Mouse (Mus musculus) embryonic facial prominence, embryonic 11.5 days (tissue): ENCODE results near the gene Ppp1r27. TPM values are rescaled to one million over a fixed set of nuclear protein-coding genes. Genes with fewer than 3 reads are reported as not detected.
A peak's percentile ranks its signal among the peaks of the same experiment; 100 is the strongest.

Experiments used
- ATAC-seq: fragments of 200-750 bp; cut with Nextera tagmentation; replicated peaks from 2 replicates; pipeline ENCODE4 v1.8.0; 2017; ENCODE audit warnings: low read depth; ENCODE audit not compliant: insufficient number of reproducible peaks, low FRiP score, low TSS enrichment
- DNase-seq: peaks from one replicate; pipeline ENCODE4 v3.0.0-alpha.2; 2015; ENCODE audit warnings: low spot score
- H3K27ac ChIP-seq: fragments of 300-500 bp; sonication (generic); replicated peaks from 2 replicates; pipeline ENCODE4 v1.5.1; 2014; ENCODE audit warnings: mild to moderate bottlenecking, low read depth, low read length, control low read depth
- H3K27me3 ChIP-seq: fragments of 300-500 bp; sonication (generic); 2 replicates; pipeline ENCODE4 v1.6.1; 2014; ENCODE audit warnings: mild to moderate bottlenecking, low read length, moderate library complexity, mixed read lengths; ENCODE audit not compliant: control insufficient read depth, insufficient read depth
- H3K36me3 ChIP-seq: fragments of 300-500 bp; sonication (generic); replicated peaks from 2 replicates; pipeline ENCODE4 v1.6.1; 2014; ENCODE audit warnings: low read depth, mild to moderate bottlenecking, low read length, moderate library complexity, mixed read lengths; ENCODE audit not compliant: control insufficient read depth, insufficient read depth
- H3K4me1 ChIP-seq: fragments of 300-500 bp; sonication (generic); 2 replicates; pipeline ENCODE4 v1.6.1; 2014; ENCODE audit warnings: low read length, mixed read lengths; ENCODE audit not compliant: control insufficient read depth, insufficient read depth
- H3K4me2 ChIP-seq: fragments of 300-500 bp; sonication (generic); 2 replicates; pipeline ENCODE4 v1.6.1; 2014; ENCODE audit warnings: low read depth, mild to moderate bottlenecking, control low read depth, low read length, moderate library complexity
- H3K4me3 ChIP-seq: fragments of 300-500 bp; sonication (generic); 2 replicates; pipeline ENCODE4 v1.5.1; 2014; ENCODE audit warnings: low read depth, low read length, control low read depth
- H3K9ac ChIP-seq: fragments of 300-500 bp; sonication (generic); replicated peaks from 2 replicates; pipeline ENCODE4 v1.6.1; 2014; ENCODE audit warnings: mild to moderate bottlenecking, control low read depth, low read length
- H3K9me3 ChIP-seq: fragments of 300-500 bp; sonication (generic); replicated peaks from 2 replicates; pipeline ENCODE4 v1.6.1; 2016; ENCODE audit warnings: mild to moderate bottlenecking, low read length, inconsistent platforms, mixed read lengths; ENCODE audit not compliant: control insufficient read depth
- WGBS: fragments of 180-500 bp; shearing (Covaris S2); extraction: QIAGEN DNeasy Blood & Tissue Kit; methylation state at CpG from one replicate; pipeline ENCODE4 v1.1.7; 2014; 5-methylcytosine and 5-hydroxymethylcytosine counted together
- polyA plus RNA-seq: library from polyadenylated mRNA; unstranded; fragments of >200 nt; fragmentation: Nextera tagmentation; extraction: Ambion mirVana; gene quantifications from 2 replicates; pipeline ENCODE4 v1.2.1, GENCODE M21; 2014

The Ppp1r27 gene
- polyA plus RNA-seq, 1 experiment from 2014 or later: not detected

DNA sequence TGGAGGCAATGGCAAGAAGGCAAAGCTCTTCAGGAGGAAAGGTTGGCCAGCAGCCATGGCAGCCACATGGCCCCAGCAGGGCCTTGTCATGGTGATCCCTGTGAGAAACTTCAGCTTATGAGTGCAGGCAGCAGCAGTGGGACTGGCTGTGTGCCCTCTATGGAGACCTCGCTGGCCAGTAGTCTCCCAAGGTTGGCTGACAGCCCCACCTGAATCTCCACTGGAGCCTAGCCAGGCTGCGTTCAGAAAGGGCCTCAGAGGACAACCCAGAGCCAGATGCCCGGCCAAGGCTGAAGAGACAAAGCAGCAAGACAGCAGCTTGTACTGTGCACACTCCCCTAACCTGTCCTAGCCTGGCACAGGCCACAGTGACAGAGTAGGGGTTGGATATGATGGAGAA lies 12.4 kb downstream of the Ppp1r27 start:
- Histone ChIP-seq H3K9ac (no peak overlapping the region), H3K4me2 (no peak overlapping the region), H3K4me3 (no peak overlapping the region), H3K27me3 (no peaks in the 10 kb centered on the region), H3K27ac (no peak overlapping the region), H3K4me1 (peaks cover 3% of the 10 kb centered on the region; the same call in 1 of the 2 replicates), H3K36me3 (no peaks in the 10 kb centered on the region; the same call in none of the 2 replicates), H3K9me3 (no peaks in the 10 kb centered on the region)
- 83% methylated on average over 3 of the region's 3 CpGs for WGBS
- DNase-seq (no peak), ATAC-seq (no peak)

DNA sequence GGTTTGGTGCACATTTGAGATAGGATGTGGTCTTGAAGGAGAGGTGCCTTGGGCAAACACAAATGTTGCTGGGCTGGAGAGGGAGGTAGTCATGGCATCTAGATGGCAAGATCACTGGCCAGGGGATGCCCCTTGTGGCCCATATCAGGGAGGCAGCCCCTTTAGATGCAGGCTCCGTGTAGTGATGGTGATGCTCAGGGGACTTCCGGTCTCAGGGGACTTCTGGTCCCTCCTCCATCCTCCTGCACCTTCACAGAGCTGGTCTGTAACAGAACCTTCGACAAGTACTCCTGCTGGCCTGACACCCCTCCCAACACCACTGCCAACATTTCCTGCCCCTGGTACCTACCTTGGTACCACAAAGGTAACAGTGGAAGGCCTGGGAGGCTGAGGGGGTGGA lies 15.1 kb downstream of the Ppp1r27 start:
- ATAC-seq (no peak), DNase-seq (no peak)
- Histone ChIP-seq H3K27me3 (peaks cover 21% of the 10 kb centered on the region), H3K9me3 (no peaks in the 10 kb centered on the region), H3K27ac (no peak overlapping the region), H3K9ac (no peak overlapping the region; the same call in 1 of the 2 replicates), H3K4me2 (no peak overlapping the region), H3K36me3 (no peaks in the 10 kb centered on the region), H3K4me3 (no peak overlapping the region), H3K4me1 (peaks cover 3% of the 10 kb centered on the region)
- WGBS: 67% methylated on average over 3 of the region's 3 CpGs

DNA sequence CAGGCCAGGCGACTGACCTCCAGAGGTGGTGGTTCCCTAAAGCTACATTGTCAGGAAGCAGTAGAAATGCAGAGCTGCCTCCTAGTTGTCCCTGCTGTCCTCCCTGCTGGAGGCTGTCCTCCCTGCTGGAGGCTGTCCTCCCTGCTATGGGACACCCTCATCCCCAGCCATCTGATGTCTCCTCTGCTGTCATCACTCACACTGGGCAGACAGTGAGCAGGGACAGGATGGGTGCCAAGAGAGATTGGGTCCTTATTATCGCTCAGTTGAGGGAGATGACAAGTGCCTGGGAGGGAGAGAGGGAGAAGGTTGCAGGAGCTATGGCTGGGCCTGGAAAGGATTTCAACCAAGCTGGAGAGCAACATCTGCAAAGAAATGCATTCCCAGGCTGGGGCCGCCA lies 15.8 kb downstream of the Ppp1r27 start:
- ATAC-seq (no peak), DNase-seq (no peak)
- Histone ChIP-seq H3K9me3 (no peaks in the 10 kb centered on the region), H3K36me3 (no peaks in the 10 kb centered on the region), H3K4me2 (no peak overlapping the region), H3K4me1 (peaks cover 8% of the 10 kb centered on the region), H3K27ac (no peak overlapping the region), H3K4me3 (no peak overlapping the region), H3K9ac (no peak overlapping the region), H3K27me3 (peaks cover 27% of the 10 kb centered on the region)
- WGBS: 74% methylated on average over 3 of the region's 3 CpGs

DNA sequence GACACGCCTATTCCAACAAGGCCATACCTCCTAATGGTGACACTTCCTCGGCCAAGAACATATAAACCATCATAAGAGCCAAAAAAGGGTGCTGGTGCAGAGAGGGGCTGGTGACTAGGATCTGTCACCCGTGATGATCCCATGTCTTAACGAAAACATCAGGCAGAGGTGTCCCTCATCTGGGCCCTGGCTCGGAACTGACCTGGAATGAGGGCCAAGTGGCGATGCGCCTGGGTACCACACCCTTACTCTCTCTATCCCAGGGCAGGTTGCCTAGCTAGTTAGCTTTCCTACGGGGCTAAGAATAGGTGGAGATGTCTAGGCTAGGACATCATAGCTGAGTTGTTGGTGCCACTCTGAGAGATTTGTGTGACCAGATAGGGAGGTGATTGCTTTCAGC lies 16.8 kb downstream of the Ppp1r27 start:
- Histone ChIP-seq H3K27me3 (peaks cover 38% of the 10 kb centered on the region), H3K36me3 (no peaks in the 10 kb centered on the region), H3K9ac (no peak overlapping the region), H3K27ac (no peak overlapping the region), H3K9me3 (no peaks in the 10 kb centered on the region), H3K4me3 (no peak overlapping the region), H3K4me2 (no peak overlapping the region), H3K4me1 (peaks cover 5% of the 10 kb centered on the region)
- ATAC-seq (no peak), DNase-seq (no peak)
- WGBS: 85% methylated on average over 8 of the region's 8 CpGs

DNA sequence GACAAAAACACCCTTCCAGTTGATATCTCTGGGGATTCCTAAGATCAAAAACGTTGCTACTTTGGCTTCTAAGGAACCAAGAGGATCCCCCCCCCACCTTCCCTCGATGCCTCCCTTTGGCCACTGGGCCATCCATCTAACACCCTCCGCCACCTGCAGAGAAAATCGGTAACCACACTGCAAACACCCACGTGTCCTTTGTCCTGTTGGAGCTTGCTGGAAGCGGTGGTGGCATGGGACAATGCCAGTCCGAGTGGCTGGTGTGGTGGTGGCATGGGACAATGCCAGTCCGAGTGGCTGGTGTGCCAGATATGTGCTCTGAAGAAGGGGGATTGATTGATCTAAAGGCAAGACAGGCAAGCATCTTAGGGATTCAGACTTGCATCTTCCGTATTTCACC lies 19.3 kb downstream of the Ppp1r27 start:
- Histone ChIP-seq H3K27ac (no peak overlapping the region), H3K9ac (no peak overlapping the region), H3K9me3 (no peaks in the 10 kb centered on the region), H3K36me3 (no peaks in the 10 kb centered on the region), H3K27me3 (peaks cover 45% of the 10 kb centered on the region), H3K4me3 (no peak overlapping the region), H3K4me2 (no peak overlapping the region), H3K4me1 (peaks cover 5% of the 10 kb centered on the region)
- DNase-seq (no peak), ATAC-seq (no peak)
- 32% methylated on average over 9 of the region's 9 CpGs for WGBS

DNA sequence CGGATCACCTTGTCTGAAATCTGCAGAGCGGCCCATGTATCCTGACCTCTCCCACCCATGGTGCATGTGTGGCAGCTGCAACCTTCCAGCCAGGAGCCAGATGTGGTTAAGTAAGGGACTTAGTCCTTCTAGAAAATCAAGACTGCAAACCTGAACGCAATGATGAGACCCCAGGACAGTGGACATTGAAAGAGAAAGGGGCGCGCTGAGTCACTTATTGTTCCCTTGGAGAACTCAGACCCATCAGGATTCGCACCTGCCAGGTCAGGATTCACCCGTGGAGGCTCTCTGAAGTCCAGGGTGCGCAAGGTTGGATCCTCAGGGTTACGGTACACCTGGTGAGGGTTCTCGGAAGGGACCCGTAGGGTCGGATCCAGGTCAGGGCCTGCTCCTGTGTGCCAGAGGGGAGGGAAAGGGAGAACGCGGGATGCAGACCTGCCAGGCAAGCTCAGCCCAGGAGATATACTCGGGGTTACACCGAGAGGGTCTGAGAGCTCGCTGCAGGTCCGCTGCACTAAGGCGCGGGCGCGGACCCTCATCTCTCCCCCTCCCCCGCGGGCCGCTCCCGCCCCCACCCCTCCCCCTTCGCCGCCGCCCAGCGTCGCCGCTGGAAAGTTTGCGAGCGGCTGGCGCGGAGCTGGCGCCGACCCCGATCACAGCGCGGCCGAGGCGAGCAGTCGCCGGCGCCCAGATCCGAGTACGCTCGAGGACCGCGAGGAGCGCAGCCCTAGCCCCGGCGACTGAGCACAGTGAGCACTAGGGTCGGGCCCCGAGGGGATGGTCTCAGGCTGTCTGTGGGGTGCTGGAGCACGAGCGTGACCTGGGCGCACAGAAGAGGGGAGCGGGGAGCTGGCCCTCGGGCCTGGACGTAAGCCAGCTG lies 20.6 kb downstream of the Ppp1r27 start, which contains the start of gene Gcgr:
Gene Gcgr, plus strand, starts transcription at position 615 of the 880 bp plus-strand sequence.
- peaks cover 5% of the 10 kb centered on the region for H3K4me1 ChIP-seq
- peak; percentile 52 for DNase-seq
- WGBS: 7% methylated on average over 50 of the region's 62 CpGs
- H3K4me3 ChIP-seq: peak within 1 kb of the TSS; percentile 38
- H3K9ac ChIP-seq: peak within 1 kb of the TSS; percentile 56
- H3K27ac ChIP-seq: no peak within 1 kb of the TSS
- ATAC-seq: peak; percentile 63; the same call in 1 of the 2 replicates
- H3K27me3 ChIP-seq: peaks cover 45% of the 10 kb centered on the region
- H3K36me3 ChIP-seq: no peaks in the 10 kb centered on the region
- no peaks in the 10 kb centered on the region for H3K9me3 ChIP-seq
- H3K4me2 ChIP-seq: peak within 1 kb of the TSS; percentile 76

DNA sequence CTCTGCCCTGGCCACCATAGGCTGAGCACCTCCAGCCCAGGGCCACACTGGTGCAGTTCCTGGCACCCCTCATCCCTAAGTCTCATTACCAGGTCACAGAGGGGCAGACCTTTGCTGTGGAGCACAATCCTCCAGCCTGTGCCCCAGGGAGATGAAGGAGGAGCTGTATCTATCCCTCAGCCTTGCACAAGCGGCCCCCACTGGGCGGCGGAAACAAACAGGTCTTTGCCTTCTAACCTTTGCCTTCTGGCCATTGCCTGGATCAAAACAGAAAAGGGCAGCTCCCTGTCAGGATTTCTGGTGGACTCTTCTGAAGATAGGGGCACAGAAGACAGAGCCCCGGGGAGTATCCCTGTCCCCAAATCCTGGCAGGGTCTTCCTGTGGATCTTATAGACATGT lies 22.0 kb downstream of the Ppp1r27 start:
- Histone ChIP-seq H3K4me3 (no peak overlapping the region), H3K4me2 (no peak overlapping the region), H3K27ac (no peak overlapping the region), H3K9me3 (no peaks in the 10 kb centered on the region), H3K9ac (no peak overlapping the region), H3K4me1 (peaks cover 5% of the 10 kb centered on the region), H3K36me3 (no peaks in the 10 kb centered on the region), H3K27me3 (peaks cover 45% of the 10 kb centered on the region)
- no peak for DNase-seq
- 33% methylated on average over 4 of the region's 4 CpGs for WGBS
- ATAC-seq: 0 out of 2 replicates have a peak, but pooled peaks have one; percentile 26

DNA sequence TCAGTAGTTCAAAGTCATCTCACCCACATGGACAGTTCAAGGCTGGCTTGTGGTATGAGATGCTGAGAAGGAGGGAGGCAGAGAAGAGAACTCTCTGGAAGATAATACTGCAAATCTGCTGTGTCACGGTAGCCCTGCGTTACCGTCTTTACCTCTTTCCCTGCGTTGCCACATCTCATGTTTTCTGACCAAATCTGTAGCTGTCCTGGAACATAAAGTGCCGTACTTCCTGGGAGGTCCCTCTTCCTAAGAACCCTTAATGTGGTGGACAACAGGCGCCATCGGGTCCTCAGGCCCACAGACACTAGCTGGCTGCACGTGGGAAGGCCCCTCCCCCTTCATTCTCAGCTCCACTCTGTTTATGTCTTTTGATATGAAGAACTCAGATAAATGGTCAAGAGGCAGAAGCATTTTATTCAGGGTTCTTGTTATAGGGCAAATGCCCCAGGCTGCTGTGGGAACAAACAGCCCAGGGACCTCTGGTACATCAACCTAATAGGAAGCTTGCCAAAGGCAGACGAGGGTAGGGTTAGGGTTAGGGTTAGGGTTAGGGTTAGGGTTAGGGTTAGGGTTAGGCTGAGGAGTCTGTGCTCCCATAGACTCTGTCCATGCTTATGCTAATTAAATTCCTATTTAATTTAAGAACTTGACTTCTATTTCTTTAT lies 23.1 kb downstream of the Ppp1r27 start:
- 75% methylated on average over 9 of the region's 9 CpGs for whole genome bisulfite sequencing
- H3K27me3 ChIP-seq: peaks cover 45% of the 10 kb centered on the region

More for the DNA sequence above, 23.1 kb downstream of the Ppp1r27 start:
- no peak overlapping the region for H3K4me2 ChIP-seq
- ATAC-seq (no peak), DNase-seq (no peak)
- H3K4me3 ChIP-seq: no peak overlapping the region
- no peaks in the 10 kb centered on the region for H3K9me3 ChIP-seq
- peaks cover 5% of the 10 kb centered on the region for H3K4me1 ChIP-seq
- H3K27ac ChIP-seq: no peak overlapping the region
- H3K9ac ChIP-seq: no peak overlapping the region
- no peaks in the 10 kb centered on the region for H3K36me3 ChIP-seq
